Mouse (Mus musculus): ENCODE data around the gene Elf2.

The Elf2 gene

DNA sequence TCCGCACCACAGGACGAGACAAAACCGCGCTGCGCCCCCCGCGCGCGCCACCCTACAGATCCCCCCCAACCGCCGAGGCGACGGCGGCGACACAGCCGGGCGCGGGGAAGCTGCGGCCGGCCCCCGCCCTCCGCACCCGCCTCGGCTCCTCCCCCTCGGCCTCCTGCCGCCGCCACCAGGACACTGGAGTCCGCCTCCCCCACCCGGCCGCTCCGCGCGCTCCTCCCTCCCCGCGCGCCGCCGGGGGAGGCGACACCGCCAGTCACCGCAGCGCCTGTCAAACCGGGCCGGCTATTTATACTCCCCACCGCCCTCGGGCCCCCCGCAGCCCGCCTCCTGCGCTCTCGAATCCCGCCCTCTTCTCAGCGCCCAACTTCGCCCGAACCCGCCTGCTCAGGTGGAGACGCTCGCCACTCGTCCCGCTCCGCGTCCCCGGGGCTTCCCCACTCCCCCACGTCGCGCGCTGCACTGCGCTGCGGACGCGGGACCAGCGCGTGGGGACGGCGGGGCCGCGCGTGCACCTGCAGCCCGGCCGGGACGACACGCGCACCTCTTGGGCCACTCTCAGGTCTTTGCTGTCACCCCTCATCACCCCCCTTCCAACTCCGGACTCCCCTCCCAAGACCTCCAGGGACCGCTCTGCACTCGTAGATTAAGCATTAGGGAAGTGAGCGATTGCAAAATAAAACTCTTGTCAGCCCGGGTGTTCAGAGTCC, at the start of gene Elf2:
Elf2 (minus strand) TSS at position 112 of the 716 bp plus-strand sequence.
- DNase-seq (ENCODE audit: low spot score): peak; percentile 87

DNA sequence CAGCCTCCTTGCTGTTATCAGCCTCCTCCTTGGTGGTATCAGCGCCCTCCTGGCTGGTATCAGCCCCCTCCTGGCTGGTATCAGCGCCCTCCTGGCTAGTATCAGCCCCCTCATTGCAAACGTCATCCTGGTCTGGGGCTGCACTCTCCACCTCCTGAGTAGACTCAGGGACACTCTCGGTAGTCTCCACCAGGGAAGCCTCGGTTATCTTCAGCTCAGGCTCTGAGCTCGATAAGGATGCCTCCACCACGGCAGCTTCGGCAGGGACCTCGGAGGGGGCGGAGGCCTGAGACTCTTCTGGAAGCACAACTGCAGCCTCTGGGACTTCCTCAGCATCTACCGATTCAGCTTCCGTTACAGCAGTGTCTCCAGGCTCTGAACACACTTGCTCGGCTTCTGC, 48.4 kb upstream of the Elf2 start:
- peak; percentile 37 for DNase-seq (ENCODE audit: low spot score)

DNA sequence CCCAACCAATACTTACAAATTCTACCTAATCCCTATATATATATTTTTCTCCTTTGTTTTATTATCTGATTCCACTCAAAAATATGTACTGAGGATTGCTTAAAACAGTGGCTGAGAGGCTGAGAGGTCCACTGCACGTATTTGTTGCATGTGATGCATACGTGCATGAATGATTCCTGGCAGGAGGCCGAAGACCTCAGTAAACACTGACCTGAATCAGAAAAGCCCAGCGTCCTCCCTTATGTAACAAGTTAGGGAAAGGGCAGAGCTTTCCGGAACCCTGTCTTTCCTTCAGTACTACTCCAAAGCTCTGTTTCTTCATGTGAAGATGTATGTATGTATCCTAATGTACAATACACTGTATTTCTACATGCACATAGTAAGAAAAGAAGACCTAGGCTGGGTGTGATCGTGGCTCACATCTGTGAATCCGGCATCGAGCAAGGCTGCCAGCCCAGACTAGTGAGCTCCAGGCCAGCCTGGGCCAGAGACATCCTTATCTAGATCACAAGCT, 47.5 kb upstream of the Elf2 start:
- DNase-seq (ENCODE audit: low spot score): no peak

DNA sequence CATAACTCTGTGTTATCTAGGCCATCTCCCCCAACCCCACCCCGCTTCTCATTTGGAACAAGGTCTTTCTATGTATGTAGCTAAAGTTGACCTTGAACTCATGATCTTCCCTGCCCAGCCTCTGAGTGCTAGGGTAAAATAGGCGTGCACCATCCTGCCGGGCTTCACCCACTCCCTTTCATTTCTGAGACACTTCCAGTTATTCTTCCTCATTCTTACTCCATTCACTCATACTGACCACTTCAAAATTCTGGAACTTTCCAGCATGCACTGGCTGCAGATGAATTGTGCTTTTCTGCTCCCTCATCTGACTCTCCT, 46.6 kb upstream of the Elf2 start:
- peak; percentile 44 for DNase-seq (ENCODE audit: low spot score)

DNA sequence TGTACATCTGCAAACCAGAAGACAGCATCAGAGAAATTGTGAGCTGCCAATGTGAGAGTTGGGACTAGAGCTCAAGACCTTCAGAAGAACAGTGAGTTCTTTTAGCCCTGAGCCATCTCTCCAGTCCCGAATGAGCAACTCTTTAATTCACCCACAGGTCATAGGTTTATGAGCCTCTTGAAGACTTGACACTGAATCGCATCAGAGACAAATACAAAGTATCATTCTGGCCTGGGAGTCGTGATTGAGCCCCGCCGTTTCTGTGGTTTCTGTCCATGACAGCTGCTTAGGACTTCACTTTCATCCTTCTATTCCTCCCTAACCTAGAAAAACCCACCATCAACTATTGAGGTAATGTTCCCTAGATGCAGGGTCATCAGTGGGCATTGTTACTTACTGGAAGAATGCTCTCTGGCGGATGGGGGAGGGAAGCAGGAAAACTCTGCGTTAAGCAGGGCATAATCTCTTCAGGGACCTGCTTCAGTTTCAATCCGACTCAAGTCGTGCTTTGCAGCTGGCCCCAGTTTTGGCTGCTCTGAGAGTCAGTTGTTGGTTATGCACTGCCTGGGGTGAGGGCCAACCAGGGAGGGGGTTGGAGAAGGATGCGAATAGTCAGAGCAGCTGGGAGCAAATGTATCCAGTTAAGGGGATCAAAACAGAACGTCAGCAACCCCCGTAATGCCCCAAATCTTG, 46.1 kb upstream of the Elf2 start:
- DNase-seq (ENCODE audit: low spot score): no peak

- no peak for DNase-seq (ENCODE audit: low spot score)
These were observed 42.9 kb upstream of the Elf2 start for GRCm38 (mm10) chr3:51383409-51383808.

GRCm38 (mm10) chr3:51380660-51381014, 40.2 kb upstream of the Elf2 start:
- no peak for DNase-seq (ENCODE audit: low spot score)

- no peak for DNase-seq (ENCODE audit: low spot score)
These were observed 39.6 kb upstream of the Elf2 start for GRCm38 (mm10) chr3:51379786-51380659.

DNA sequence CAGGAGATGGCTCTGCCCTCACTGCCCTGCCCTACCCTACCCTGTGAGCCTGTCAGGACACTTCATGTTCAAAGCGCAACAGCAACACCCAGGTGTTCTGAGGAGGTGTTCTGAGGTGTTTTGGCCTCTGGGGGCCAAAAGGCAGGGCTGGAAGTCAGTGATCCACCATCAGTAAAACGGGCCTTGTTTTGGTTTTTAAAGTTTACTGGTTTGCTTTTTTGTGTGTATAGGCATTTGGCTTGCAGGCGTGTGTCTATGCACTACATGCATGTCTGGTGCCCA, 38.1 kb upstream of the Elf2 start:
- no peak for DNase-seq (ENCODE audit: low spot score)

DNA sequence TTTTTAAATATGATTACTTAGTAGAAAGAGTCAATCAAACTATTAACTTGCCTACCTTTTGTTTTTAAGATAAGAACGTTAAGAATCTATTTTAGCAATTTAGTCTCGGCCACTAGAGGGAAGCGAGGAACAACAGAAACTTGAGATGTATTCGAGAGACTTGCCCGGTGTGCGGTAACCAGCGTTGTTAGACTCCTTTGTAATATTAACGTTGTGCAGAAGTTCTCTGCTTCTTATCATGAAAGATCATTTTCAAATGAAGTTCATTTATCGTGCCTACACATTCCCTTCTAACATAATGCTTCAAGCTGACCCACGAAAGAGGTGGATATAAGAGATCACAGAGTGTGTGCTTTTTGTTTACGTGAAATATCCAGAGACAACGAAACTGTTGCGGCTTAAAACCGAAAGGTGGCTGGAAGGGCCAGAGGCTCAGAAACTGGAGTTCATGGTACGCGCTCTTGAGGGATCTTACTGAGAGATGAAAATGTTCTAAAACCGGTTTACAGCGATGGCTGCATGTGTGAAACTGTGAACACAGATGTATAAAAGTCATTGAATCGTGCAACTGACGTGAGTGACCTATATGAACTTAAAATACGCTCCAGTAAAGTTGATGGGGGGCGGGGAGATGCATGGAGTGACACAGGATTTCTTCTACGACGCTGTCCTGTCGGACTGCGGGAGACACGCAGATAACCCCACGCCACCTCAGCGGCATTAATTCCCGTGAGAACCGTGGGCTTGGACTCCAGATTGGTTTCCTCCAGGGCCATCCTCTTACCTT, 37.6 kb upstream of the Elf2 start:
- DNase-seq (ENCODE audit: low spot score): no peak

DNA sequence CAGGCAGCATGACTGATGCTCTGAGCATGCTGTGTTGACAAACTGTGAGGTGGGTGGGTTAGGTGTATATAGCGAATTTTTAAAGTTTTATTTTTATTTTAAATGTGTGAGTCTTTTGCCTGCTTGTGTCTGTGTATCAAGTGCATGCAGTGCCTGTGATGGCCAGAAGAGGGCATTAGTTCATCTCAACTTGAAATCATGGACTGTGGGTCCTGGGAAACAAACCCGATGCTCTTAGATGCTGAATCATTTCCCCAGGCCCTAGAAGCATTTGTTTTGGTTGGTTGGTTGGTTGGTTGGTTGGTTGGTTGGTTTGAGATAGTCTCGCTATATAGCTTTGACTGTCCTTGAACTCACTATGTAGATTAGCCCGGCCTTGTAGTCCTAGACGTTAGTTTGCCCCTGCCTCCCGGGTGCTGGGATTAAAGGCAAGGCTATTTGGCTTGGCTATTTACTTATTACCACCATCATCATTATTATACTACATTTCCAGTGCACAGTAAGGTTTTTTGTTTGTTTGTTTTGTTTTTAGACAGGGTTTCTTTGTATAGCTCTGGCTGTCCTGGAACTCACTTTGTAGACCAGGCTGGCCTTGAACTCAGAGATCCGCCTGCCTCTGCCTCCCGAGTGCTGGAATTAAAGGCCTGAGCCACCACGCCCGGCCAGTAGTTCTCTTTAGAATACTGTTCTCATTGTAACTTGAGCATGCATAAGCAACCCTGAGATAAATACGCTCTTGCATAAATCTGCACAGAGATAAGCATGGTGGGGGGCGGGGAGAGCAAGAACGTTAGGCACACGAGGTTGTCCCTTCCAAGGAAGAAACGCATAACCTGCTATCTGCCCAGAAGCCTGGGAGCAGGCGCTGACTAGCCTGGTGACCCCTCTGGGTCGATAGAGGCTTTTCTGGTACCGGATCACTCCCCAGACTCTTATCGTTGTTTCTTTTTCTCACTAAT, 35.1 kb upstream of the Elf2 start:
- no peak for DNase-seq (ENCODE audit: low spot score)

GRCm38 (mm10) chr3:51373544-51373943, 33.1 kb upstream of the Elf2 start:
- no peak for DNase-seq (ENCODE audit: low spot score)

DNA sequence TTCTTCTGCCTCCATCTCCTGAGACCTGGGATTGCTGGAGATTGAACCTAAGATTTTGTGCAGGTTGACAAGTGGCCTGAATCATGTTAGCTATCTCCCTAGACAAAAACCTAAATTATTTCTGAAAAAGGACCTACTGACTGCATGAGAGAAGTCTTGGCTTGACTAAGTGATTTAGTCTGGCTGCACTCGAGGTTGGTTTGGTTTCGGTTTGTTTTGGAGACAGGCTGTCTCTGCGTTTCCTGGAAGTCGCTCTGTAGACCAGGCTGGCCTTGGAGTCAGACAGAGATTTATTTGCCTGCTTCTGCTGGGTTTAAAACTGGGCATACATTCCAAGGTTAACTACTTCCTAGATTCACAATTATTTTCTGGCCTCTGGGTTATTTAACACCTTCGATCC, 32.4 kb upstream of the Elf2 start:
- DNase-seq (ENCODE audit: low spot score): peak; percentile 51

DNA sequence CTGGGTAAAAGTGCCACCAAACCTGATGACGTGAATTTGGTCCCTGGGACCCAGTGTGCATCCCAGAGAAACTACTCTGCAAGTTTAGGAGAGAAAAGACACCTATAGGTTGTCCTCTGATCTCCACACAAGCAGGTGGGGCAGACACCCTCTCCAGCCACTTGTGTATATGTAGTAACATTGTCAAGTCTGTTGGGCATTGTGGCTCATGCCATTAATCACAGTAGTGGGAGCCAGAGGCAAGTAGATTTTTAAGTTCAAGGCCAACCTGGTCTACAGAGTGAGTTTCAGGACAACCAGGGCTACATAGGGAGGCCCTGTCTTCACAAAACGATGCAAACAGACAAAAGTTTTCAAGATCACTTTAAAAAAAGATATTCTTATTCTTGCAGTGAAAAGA, 31.4 kb upstream of the Elf2 start:
- DNase-seq (ENCODE audit: low spot score): no peak

GRCm38 (mm10) chr3:51368011-51368410, 27.5 kb upstream of the Elf2 start:
- DNase-seq (ENCODE audit: low spot score): no peak

- no peak for DNase-seq (ENCODE audit: low spot score)
These were observed 26.5 kb upstream of the Elf2 start for GRCm38 (mm10) chr3:51366926-51367325.

DNA sequence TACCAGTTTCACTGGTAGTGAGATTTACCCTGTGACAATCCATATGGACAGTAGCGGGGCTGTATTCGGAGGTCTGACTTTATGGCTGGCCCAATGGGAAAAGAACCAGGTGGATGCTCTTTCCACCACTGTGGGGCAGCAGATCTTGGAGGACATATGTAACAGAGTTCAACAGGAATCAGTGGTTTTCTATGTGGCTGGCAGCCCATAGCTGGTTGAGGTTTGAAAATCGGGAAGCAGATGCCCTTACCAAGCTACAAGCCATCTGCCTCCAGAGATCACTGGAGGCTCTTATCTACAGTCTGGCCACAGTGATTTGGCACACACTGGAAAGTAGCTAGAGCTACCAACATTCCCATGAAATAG, 25.0 kb upstream of the Elf2 start:
- DNase-seq (ENCODE audit: low spot score): no peak

- peak; percentile 78 for DNase-seq (ENCODE audit: low spot score)
These were observed 24.4 kb upstream of the Elf2 start for GRCm38 (mm10) chr3:51364703-51365516.

GRCm38 (mm10) chr3:51361066-51361465, 20.6 kb upstream of the Elf2 start:
- DNase-seq (ENCODE audit: low spot score): no peak
